Mouse (Mus musculus) monocyte, adult 5-6 weeks (primary cell): ENCODE data around the gene Arl10. TPM values are rescaled to one million over a fixed set of nuclear protein-coding genes. Genes with fewer than 3 reads are reported as not detected.

Experiments used
- ATAC-seq: fragments of 153-309, 156-312 bp; replicated peaks from 2 replicates; pipeline ENCODE4 v1.8.0; 2017; ENCODE audit warnings: mild to moderate bottlenecking; ENCODE audit not compliant: low TSS enrichment, insufficient number of reproducible peaks, severe bottlenecking, poor library complexity, low FRiP score
- total RNA-seq: library from RNA; stranded (forward); fragments of 200-1000, 200-491, 200-594 nt; gene quantifications from 3 replicates; pipeline ENCODE4 v1.2.3, GENCODE M21; 2017

The Arl10 gene
- total RNA-seq, 1 experiment from 2014 or later, result 8.7 TPM

DNA sequence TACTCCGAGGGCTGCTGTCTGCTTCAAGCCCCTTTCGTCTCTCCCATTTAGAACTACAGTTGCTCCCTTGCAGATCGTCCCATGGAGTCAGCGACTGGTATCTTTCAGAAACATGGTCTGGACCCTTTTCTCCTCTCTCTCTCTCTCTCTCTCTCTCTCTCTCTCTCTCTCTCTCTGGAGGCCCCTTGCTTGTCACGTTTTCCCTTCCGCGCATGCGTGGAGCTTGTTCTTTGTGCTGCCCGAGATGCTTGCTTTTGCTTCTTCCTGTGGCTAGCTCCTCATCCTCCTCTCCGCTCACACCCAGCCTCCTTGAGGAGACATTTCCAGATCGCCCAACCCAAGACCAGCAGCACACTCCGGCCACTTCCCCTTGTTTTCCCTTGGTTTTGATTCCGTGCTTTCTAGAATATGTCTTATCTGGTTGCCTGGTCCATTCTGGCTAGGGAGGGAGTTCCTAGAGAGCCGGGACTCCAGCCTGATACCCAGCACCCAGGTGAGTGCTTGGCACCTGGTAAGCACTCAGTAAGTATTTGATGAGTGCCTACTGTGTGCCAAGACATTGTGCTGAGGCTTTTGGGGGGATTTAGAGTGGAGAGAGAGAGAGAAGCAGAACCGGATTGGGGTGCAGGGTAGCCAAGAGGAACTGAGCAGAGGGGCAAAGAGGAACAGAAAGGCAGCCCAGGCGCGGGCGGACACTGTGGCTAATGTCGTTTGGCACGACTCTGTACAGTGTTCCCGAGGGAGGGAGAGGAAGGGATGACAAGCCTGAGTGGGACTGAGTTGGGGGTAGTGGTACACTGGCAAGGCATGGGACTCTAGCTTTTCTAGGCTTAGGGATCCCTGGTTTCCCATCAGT lies 3.1 kb downstream of the Arl10 start:
- ATAC-seq, result peak; percentile 65

DNA sequence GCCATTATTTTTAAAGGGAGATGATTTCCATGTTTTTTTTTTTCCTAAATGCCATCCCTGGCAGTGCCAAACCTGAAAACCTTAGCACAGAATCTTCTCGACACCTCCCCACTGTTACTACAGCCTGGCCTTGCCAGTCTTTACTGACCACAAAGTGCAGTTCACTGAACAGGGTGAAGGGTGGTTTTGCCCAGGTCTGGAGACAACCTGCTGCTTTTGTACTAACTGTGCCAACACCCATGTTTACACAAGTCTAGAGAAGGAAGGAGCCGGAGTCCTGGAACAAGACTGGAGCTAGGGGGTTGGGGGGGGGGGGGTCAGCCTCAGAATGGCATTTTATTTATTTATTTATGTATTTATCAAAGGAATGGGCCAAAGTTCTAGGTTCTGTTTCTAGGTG lies 6.6 kb downstream of the Arl10 start:
- ATAC-seq, result no peak

DNA sequence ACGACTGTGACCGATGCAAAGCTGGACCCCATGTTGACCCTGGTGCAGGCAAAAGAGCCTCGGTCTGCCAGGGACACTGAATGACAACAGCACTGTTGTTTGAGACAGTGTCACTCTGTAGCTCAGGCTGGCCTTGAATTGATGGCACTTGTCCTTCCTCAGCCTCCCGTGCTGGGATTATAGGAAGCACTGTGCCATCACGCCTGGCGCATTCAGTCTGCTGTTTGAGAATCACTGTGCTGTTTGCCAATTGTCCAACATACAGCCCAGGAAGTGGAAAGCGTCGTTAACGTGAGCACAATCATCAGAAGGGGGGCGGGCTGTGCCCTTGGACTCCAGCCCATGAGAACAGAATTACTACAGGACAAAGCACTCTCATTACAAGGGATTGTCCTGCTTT lies 7.3 kb downstream of the Arl10 start:
- no peak for ATAC-seq

GRCm38 (mm10) chr13:54582860-54583259 lies 8.0 kb downstream of the Arl10 start:
- ATAC-seq, result no peak

- ATAC-seq, result no peak
These were observed 11.0 kb downstream of the Arl10 start for GRCm38 (mm10) chr13:54585831-54586230.

GRCm38 (mm10) chr13:54589414-54589995 lies 14.7 kb downstream of the Arl10 start:
- no peak for ATAC-seq

DNA sequence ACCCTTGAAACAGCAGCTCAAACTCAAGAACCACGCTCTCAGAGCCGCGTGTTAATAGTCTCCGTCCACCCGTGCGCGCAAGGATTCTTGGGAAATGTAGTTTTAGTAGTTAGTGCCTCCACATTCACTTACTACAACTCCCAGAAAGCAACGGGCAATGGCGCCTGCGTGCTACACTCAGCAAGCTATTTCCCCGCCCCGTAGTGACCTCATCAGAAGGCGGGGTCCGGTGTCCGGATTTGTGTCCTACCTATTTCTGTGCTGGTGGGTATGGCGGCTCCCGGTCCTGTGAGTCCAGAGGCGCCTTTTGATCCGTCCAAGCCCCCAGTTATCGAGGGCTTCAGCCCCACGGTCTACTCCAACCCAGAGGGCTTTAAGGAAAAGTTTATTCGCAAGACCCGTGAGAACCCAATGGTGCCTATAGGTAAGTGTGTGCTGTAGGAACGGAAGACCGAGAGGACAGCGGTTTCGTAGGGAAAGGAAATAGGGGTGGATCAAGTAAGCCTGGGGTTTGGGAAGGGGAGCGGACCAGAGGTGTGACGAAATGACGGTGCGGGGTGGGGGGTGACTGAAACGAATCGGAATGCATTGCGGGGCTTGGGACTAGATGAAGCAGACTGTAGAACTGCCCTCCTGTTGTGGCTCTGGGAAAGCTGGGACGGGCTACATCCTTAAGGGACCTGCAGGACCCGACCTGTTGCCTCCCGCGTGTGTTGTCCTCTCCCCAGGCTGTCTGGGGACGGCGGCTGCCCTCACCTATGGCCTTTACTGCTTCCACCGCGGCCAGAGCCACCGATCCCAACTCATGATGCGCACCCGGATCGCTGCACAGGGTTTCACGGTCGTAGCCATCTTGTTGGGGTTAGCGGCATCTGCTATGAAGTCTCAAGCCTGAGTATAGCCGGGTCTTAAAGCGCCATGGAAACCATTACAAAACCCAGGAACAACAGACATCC lies 15.5 kb downstream of the Arl10 start, which contains the start of the genes Nop16 and Higd2a:
Gene Nop16, minus strand, starts transcription at position 95 of the 956 bp plus-strand sequence.
Gene Higd2a, plus strand, starts transcription at position 212 of the 956 bp plus-strand sequence.
- peak; percentile 98 for ATAC-seq

- ATAC-seq, result no peak
These were observed 17.1 kb downstream of the Arl10 start for GRCm38 (mm10) chr13:54591776-54592356.

- no peak for ATAC-seq
These were observed 18.8 kb downstream of the Arl10 start for GRCm38 (mm10) chr13:54593617-54594016.

DNA sequence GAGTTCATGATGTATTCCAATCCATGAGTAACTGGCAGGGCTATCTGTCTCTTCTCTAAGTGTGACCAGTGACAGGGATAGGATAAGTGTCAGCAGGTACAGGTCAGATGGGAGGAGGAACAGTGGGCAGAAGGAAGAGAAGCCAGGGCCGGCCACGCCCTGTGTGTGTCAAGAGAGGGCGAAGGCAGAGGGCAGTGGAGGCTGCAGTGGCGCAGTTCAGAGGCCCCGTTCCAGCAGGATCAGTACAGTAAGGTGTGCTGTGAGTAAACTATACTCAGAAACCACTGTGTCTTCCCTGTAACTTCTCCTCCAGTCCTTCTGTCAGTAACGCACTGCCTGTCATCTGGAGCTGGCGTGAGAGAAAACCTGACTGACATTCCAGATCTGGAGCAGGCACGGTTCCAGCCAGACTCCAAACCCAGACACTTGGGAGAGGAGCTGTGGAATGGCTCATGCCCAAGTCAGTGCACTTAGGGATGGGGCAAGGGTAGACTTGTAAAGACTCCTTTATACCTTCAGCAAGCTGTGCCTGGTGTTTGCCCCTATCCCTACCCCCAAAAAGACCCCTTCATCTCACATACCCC lies 21.4 kb downstream of the Arl10 start:
- no peak for ATAC-seq

DNA sequence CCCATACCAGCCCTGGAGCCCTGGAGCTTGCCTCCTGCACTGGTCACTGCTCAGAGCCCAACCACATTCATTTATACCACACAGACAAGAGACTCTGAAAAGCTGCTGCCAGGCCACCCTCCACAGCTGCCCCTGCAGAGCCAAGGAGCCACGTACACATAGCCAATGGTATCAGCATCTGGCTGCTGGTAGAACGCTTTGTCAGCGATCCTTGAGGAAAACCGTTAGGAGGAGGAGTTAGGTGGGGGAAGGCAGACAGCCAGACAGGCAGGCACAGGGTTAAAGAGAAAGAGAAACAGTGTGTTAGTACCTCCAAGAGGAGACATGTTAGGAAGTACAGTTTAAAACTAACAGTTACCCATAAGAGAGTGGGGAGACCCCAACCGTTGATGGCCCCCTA lies 22.1 kb downstream of the Arl10 start:
- ATAC-seq, result no peak

DNA sequence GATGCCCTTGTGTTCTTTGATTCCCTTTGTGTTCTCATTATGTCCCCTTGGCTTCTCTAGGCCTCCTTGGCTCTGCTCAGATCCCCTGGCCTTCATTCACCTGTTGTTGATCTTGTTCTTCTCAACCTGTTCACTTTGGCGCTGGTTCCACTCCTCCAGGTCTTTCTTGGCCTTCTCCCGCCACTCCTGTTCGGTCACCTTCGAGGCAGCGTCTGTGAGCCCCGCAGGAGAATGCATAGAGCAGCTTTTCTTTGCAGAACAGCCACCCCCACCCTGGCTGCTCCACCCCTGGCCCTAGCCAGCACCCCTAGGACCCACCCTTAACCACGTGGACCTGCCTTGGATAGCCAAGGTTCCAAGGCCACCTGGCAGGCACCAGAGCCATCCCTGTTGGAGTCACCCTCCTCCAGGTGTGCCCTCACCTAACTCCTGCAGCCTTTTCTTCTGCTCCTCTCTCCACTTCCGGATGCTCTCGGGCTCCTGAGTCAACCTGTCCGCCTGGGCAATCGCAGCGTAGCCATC lies 23.9 kb downstream of the Arl10 start:
- ATAC-seq, result no peak

DNA sequence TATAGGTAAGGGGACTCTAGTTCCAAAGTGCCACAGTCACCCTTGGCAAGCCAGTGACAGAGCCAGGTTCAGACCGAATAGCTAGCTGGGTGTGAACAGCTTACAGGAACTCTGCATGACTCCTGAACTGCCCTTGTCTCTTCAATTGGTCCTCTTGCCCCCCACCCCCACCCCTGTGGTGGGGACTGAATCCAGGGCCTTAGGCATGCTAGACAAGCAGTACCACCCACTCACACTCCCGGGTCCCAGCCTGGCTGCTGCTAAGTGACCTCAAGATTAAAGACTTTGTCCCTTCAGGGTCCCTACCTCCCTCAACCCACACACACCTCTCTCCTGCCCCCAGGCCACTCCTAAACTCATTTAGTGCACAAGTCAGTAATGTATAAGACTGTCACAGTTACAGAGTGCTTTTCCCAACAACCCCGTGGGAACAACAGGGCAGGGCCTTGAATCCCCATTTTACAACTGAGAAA lies 27.9 kb downstream of the Arl10 start:
- no peak for ATAC-seq

DNA sequence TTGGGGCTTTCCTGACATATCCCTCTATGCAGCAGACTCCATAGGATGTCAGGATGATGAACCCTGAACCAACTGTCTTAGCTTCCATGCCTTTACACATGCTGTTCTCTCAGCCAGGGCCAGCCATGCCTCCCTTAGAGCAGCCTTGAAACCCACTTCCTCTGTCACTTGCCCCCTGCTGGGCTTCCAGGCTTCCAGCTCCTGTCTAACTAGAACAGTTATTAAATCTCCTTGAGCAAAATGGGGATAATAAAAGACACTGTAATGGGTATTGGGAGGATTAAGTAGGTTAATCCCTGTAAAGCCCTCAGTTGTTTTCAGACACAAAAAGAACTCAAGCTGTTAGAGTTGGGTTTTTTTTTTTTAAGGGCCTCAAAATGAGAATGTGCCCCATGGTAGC lies 28.7 kb downstream of the Arl10 start:
- no peak for ATAC-seq

- no peak for ATAC-seq
These were observed 29.4 kb downstream of the Arl10 start for GRCm38 (mm10) chr13:54604221-54604620.

- ATAC-seq, result no peak
These were observed 30.6 kb downstream of the Arl10 start for GRCm38 (mm10) chr13:54605426-54605825.

- ATAC-seq, result no peak
These were observed 32.4 kb downstream of the Arl10 start for GRCm38 (mm10) chr13:54607204-54607603.

- no peak for ATAC-seq
These were observed 33.2 kb downstream of the Arl10 start for GRCm38 (mm10) chr13:54608002-54608401.
